Mouse (Mus musculus) kidney, adult 2 months (tissue): ENCODE results near the gene Sec23a. TPM values are rescaled to one million over a fixed set of nuclear protein-coding genes. Genes with fewer than 3 reads are reported as not detected.
A peak's percentile ranks its signal among the peaks of the same experiment; 100 is the strongest.

ENCODE experiments used
- DNase-seq: peaks from one replicate; pipeline ENCODE4 v3.0.0; 2021
- H3K27ac ChIP-seq: fragments of 200-500 bp; 2 replicates; pipeline ENCODE4 v1.5.1; 2012; ENCODE audit warnings: low read depth, low read length, control low read depth, inconsistent platforms; ENCODE audit not compliant: insufficient read depth
- H3K27me3 ChIP-seq: fragments of 200-500 bp; replicated peaks from 2 replicates; pipeline ENCODE4 v1.6.1; 2012; ENCODE audit warnings: mild to moderate bottlenecking, moderate library complexity, low read length, inconsistent platforms; ENCODE audit not compliant: control insufficient read depth, insufficient read depth
- H3K36me3 ChIP-seq: fragments of 200-500 bp; 2 replicates; pipeline ENCODE4 v1.6.1; 2012; ENCODE audit warnings: mild to moderate bottlenecking, moderate library complexity, low read length, inconsistent platforms; ENCODE audit not compliant: control insufficient read depth, insufficient read depth
- H3K4me1 ChIP-seq: fragments of 200-500 bp; 2 replicates; pipeline ENCODE4 v1.6.1; 2011; ENCODE audit warnings: low read length; ENCODE audit not compliant: control insufficient read depth, insufficient read depth
- H3K4me3 ChIP-seq: fragments of 200-500 bp; 2 replicates; pipeline ENCODE4 v1.5.1; 2011; ENCODE audit warnings: mild to moderate bottlenecking, low read depth, low read length, control low read depth; ENCODE audit not compliant: insufficient read depth
- CTCF ChIP-seq: fragments of 200-500 bp; conservative IDR thresholded peaks from 2 replicates; pipeline ENCODE4 v1.5.1; 2011; ENCODE audit warnings: low read depth, mild to moderate bottlenecking, control low read depth, low read length, moderate library complexity, mixed read lengths; ENCODE audit not compliant: insufficient read depth, insufficient read length
- POLR2A ChIP-seq: fragments of 200-500 bp; IDR thresholded peaks from one replicate; pipeline ENCODE4 v1.6.1; 2011; ENCODE audit warnings: low read depth, low read length, control low read depth
- WGBS: fragments of 180-500 bp; shearing (Covaris S2); methylation state at CpG from one replicate; pipeline ENCODE4 v1.1.7; 2018; 5-methylcytosine and 5-hydroxymethylcytosine counted together
- polyA plus RNA-seq: library from polyadenylated mRNA; depleted of rRNA; stranded (reverse); fragments of >200 nt; gene quantifications from 2 replicates; pipeline ENCODE4 v1.2.3, GENCODE M21; 2012

Sec23a gene
- polyA plus RNA-seq, 1 experiment: 13.2 TPM

DNA sequence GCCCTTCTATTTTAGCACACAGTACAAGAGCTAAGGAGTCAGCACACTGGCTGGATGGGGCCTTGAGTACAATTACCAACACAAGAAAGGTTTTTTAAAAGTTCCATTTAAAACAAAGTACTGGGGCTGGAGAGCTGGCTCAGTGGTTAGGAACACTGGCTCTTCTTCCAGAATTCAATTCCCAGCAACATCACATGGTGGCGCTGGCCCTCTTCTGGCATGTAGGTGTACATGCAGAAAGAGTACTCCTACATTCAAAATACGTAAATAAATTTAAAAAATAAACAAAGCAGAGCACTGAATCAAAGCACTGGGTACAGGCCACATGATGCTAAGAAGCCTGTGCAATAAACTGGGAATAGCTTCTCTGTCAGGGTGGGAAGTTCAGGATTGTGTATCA, 34.9 kb downstream of the Sec23a start:
- Histone ChIP-seq H3K36me3 (peaks cover 6% of the 10 kb centered on the region), H3K4me1 (no peaks in the 10 kb centered on the region), H3K27me3 (no peaks in the 10 kb centered on the region), H3K4me3 (no peak overlapping the region), H3K27ac (no peak overlapping the region)
- no peak for DNase-seq
- 79% methylated on average over 2 of the region's 2 CpGs for WGBS
- 0 out of 2 replicates have a peak, but pooled peaks have one; percentile 20 for TF ChIP-seq CTCF
- TF ChIP-seq POLR2A: no peak

GRCm38 (mm10) chr12:58964583-58964982, 47.2 kb downstream of the Sec23a start:
- TF ChIP-seq CTCF (peak; percentile 66), POLR2A (no peak)
- H3K36me3 ChIP-seq: peaks cover 3% of the 10 kb centered on the region; the same call in 1 of the 2 replicates
- H3K4me3 ChIP-seq: no peak overlapping the region
- no peak overlapping the region for H3K27ac ChIP-seq
- H3K4me1 ChIP-seq: no peaks in the 10 kb centered on the region
- no peaks in the 10 kb centered on the region for H3K27me3 ChIP-seq
- 75% methylated on average over 4 of the region's 4 CpGs for WGBS
- DNase-seq: peak; percentile 8

DNA sequence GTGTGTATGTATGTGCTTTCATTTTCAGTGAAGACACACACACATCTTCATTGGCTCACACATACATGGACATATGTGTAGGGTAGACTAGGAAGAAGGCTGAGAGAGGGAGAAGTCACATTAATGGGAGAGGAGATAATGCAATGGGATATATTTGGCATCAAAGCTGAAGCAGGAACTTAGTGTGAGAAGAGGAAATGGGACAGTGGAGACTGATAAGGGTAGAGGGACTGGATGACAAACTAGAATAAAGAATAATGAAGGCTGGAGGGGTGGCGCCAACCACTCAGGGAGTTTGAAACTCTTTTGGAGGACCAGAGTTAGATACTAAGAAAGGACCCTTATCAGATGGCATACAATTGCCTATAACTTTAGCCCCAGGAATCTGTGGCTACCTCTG, 51.0 kb downstream of the Sec23a start:
- Histone ChIP-seq H3K36me3 (peaks cover 3% of the 10 kb centered on the region; the same call in 1 of the 2 replicates), H3K4me3 (no peak overlapping the region), H3K4me1 (no peaks in the 10 kb centered on the region), H3K27ac (no peak overlapping the region), H3K27me3 (no peaks in the 10 kb centered on the region)
- WGBS: 94% methylated on average over 1 of the region's 1 CpGs
- TF ChIP-seq POLR2A: no peak
- no peak for TF ChIP-seq CTCF
- DNase-seq: no peak

DNA sequence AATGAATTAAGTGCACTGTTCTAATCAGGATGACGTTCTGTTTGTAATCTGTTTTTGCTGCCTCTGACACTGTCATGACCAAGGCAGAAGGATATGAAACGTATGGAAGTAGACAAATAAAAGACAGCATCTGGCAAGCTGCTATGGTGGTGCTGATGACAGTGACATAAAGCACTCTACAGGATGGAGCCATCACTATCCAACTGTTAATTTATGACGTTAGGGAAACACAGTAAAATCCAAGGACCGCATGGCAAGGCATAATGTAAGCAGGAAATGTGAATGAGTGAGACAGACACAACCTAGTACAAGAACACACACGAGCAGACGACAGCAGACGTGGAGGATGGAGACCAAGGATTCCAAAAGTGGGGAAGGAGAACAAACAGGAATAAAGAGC, 55.2 kb downstream of the Sec23a start:
- WGBS: 52% methylated on average over 7 of the region's 7 CpGs
- H3K27me3 ChIP-seq: no peaks in the 10 kb centered on the region
- DNase-seq: no peak
- H3K4me3 ChIP-seq: no peak overlapping the region
- H3K27ac ChIP-seq: no peak overlapping the region
- peaks cover 3% of the 10 kb centered on the region; the same call in 1 of the 2 replicates for H3K36me3 ChIP-seq
- TF ChIP-seq CTCF (no peak), POLR2A (no peak)
- no peaks in the 10 kb centered on the region for H3K4me1 ChIP-seq

GRCm38 (mm10) chr12:58956162-58956561, 55.7 kb downstream of the Sec23a start:
- Histone ChIP-seq H3K4me3 (no peak overlapping the region), H3K27ac (no peak overlapping the region), H3K4me1 (no peaks in the 10 kb centered on the region), H3K36me3 (peaks cover 3% of the 10 kb centered on the region; the same call in 1 of the 2 replicates), H3K27me3 (no peaks in the 10 kb centered on the region)
- DNase-seq: no peak
- WGBS: 78% methylated on average over 7 of the region's 7 CpGs
- TF ChIP-seq CTCF: no peak
- no peak for TF ChIP-seq POLR2A

- H3K27ac ChIP-seq: no peak overlapping the region
- WGBS: 77% methylated on average over 6 of the region's 6 CpGs
- no peak for DNase-seq
- H3K4me3 ChIP-seq: no peak overlapping the region
- H3K36me3 ChIP-seq: no peaks in the 10 kb centered on the region
- H3K4me1 ChIP-seq: no peaks in the 10 kb centered on the region
- H3K27me3 ChIP-seq: no peaks in the 10 kb centered on the region; the same call in 1 of the 2 replicates
- TF ChIP-seq CTCF (no peak), POLR2A (no peak)
Measured at GRCm38 (mm10) chr12:58947879-58948278, 63.9 kb downstream of the Sec23a start.

DNA sequence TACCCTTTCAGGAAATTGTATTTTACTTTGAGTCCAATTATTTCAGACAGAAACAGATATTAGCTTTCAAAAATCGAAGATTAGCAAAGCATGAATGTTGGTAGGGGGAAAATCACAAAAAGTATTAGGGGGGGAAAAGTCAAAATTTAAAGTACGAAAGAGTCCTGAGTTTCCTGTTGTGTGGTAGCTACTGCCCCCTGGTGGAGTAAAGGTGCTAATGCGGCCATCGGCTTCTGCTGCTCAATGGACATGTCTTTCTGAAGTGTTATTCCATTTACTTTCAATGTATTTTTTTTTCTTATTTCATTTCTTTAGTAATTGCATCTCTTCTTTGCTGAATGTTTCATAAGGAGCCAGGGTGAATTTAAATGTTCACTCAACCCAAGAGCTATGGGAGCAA, 64.6 kb downstream of the Sec23a start:
- peak; percentile 49 for DNase-seq
- Histone ChIP-seq H3K4me1 (no peaks in the 10 kb centered on the region), H3K27me3 (no peaks in the 10 kb centered on the region; the same call in 1 of the 2 replicates), H3K36me3 (no peaks in the 10 kb centered on the region), H3K4me3 (no peak overlapping the region), H3K27ac (no peak overlapping the region)
- WGBS: 11% methylated on average over 4 of the region's 4 CpGs
- TF ChIP-seq POLR2A (no peak), CTCF (peak; percentile 79)
